In genomic region chr6:134640485-134641475, GRCm38 (mm10) we compare ENCODE assay signal across 8 mouse cellular contexts. TPM values are rescaled to one million over a fixed set of nuclear protein-coding genes. Genes with fewer than 3 reads are reported as not detected.
DNase-seq lines count a peak whose midpoint lies in the region; ATAC-seq and TF ChIP-seq lines count a peak whose summit lies in the region.

No protein-coding gene starts in this region.

- TF ChIP-seq POLR2A in heart, adult 2 months (IDR thresholded peaks at IDR 0.05; ENCODE audit: insufficient read depth, low read depth, low read length), result peak; percentile 48; the same call in 1 of the 2 replicates

- TF ChIP-seq CTCF in heart, adult 2 months (IDR thresholded peaks at IDR 0.05), result peak; percentile 73

- intact Hi-C loops in heart, adult 2 months (cut with DNase I), result loop anchor here (2.0 kb wide), 1 partner anchor 26 kb away; no protein-coding TSS in a partner anchor

- H3K9me3 ChIP-seq in embryonic facial prominence, embryonic 13.5 days, result no peaks in the 10 kb centered on the region
- H3K9me3 ChIP-seq in limb, embryonic 13.5 days, result no peaks in the 10 kb centered on the region
- no peaks in the 10 kb centered on the region for H3K9me3 ChIP-seq in midbrain, embryonic 16.5 days (replicated peaks; ENCODE audit: control insufficient read depth, low read length, poor library complexity, severe bottlenecking)

- H3K4me3 ChIP-seq in embryonic facial prominence, embryonic 13.5 days, result peak overlapping the region; percentile 92
- H3K4me3 ChIP-seq in heart, adult 2 months, result peak overlapping the region; percentile 95
- peak overlapping the region; percentile 88 for H3K4me3 ChIP-seq in limb, embryonic 13.5 days
- H3K4me3 ChIP-seq in midbrain, embryonic 16.5 days (ENCODE audit: low read depth, low read length), result peak overlapping the region; percentile 78

- peak overlapping the region; percentile 72 for H3K27ac ChIP-seq in embryonic facial prominence, embryonic 13.5 days
- peak overlapping the region; percentile 88 for H3K27ac ChIP-seq in heart, adult 2 months
- no peak overlapping the region for H3K27ac ChIP-seq in limb, embryonic 13.5 days
- peak overlapping the region; percentile 85 for H3K27ac ChIP-seq in midbrain, embryonic 16.5 days (ENCODE audit: low read length)

- TF ChIP-seq EP300 in heart, adult 2 months (IDR thresholded peaks at IDR 0.05; ENCODE audit: insufficient read depth, low read depth, low read length), result no peak

- DNase-seq in 3134 (ENCODE audit: extremely low read depth, insufficient read length, low spot score), result peak; percentile 98
- peak; percentile 95 to 97 for DNase-seq in adrenal gland, postnatal 36 days
- peak; percentile 93 to 95 for DNase-seq in heart, adult 2 months
- peak; percentile 91 to 93 for DNase-seq in kidney, adult 8-10 months
- peak; percentile 93 to 95 for DNase-seq in spleen, postnatal 10 days (ENCODE audit: low spot score in 2 of 2)

- H3K4me1 ChIP-seq in embryonic facial prominence, embryonic 13.5 days, result peaks cover 10% of the 10 kb centered on the region; the same call in 1 of the 2 replicates
- no peaks in the 10 kb centered on the region for H3K4me1 ChIP-seq in heart, adult 2 months (ENCODE audit: control insufficient read depth, insufficient read depth, low read length)
- H3K4me1 ChIP-seq in limb, embryonic 13.5 days, result peaks cover 10% of the 10 kb centered on the region; the same call in 1 of the 2 replicates
- H3K4me1 ChIP-seq in midbrain, embryonic 16.5 days (ENCODE audit: control insufficient read depth, insufficient read depth, low read length), result peaks cover 8% of the 10 kb centered on the region; the same call in 1 of the 2 replicates

- H3K9ac ChIP-seq in embryonic facial prominence, embryonic 13.5 days, result peak overlapping the region; percentile 90
- peak overlapping the region; percentile 96 for H3K9ac ChIP-seq in heart, adult 2 months (ENCODE audit: low read depth, low read length)
- H3K9ac ChIP-seq in limb, embryonic 13.5 days, result peak overlapping the region; percentile 88
- H3K9ac ChIP-seq in midbrain, embryonic 16.5 days (ENCODE audit: low read depth, low read length), result peak overlapping the region; percentile 91

- no peaks in the 10 kb centered on the region for H3K79me2 ChIP-seq in heart, adult 2 months (replicated peaks; ENCODE audit: control insufficient read depth, insufficient read depth, low read length)

- H3K27me3 ChIP-seq in embryonic facial prominence, embryonic 13.5 days, result no peaks in the 10 kb centered on the region
- no peaks in the 10 kb centered on the region for H3K27me3 ChIP-seq in heart, adult 2 months (ENCODE audit: control insufficient read depth, insufficient read depth, low read length)
- no peaks in the 10 kb centered on the region for H3K27me3 ChIP-seq in limb, embryonic 13.5 days
- no peaks in the 10 kb centered on the region for H3K27me3 ChIP-seq in midbrain, embryonic 16.5 days (ENCODE audit: control insufficient read depth, insufficient read depth, low read depth, low read length)

- H3K4me2 ChIP-seq in embryonic facial prominence, embryonic 13.5 days, result peak overlapping the region; percentile 72
- H3K4me2 ChIP-seq in limb, embryonic 13.5 days (replicated peaks), result peak overlapping the region; percentile 70
- H3K4me2 ChIP-seq in midbrain, embryonic 16.5 days (ENCODE audit: low read length), result peak overlapping the region; percentile 67

- 2% methylated on average over 65 of the region's 65 CpGs for WGBS in embryonic facial prominence, embryonic 13.5 days
- 3% methylated on average over 65 of the region's 65 CpGs for WGBS in heart, adult 2 months
- WGBS in limb, embryonic 13.5 days, result 2% methylated on average over 64 of the region's 65 CpGs
- WGBS in midbrain, embryonic 16.5 days, result 1% methylated on average over 64 of the region's 65 CpGs

- peak; percentile 96 for ATAC-seq in embryonic facial prominence, embryonic 13.5 days (ENCODE audit: insufficient number of reproducible peaks, insufficient read depth, low FRiP score, low TSS enrichment, low read depth)
- ATAC-seq in limb, embryonic 13.5 days (ENCODE audit: low FRiP score, low read depth), result peak; percentile 99
- peak; percentile 99 for ATAC-seq in midbrain, embryonic 16.5 days

- H3K36me3 ChIP-seq in embryonic facial prominence, embryonic 13.5 days, result peaks cover 13% of the 10 kb centered on the region
- no peaks in the 10 kb centered on the region for H3K36me3 ChIP-seq in heart, adult 2 months (ENCODE audit: control insufficient read depth, insufficient read depth, low read length)
- H3K36me3 ChIP-seq in limb, embryonic 13.5 days, result peaks cover 5% of the 10 kb centered on the region
- peaks cover 3% of the 10 kb centered on the region for H3K36me3 ChIP-seq in midbrain, embryonic 16.5 days (ENCODE audit: control insufficient read depth, insufficient read depth, low read length)

RNA-seq across cellular contexts. Expression of gene Borcs5, which starts 1.5 kb away (rescaled TPM):
- 10 to 100 TPM; 13.7 to 15.4 TPM for total RNA-seq in adrenal gland, postnatal 36 days (2021)
- 21.3 and 23.1 TPM in 2 replicates for polyA plus RNA-seq in embryonic facial prominence, embryonic 13.5 days (2015; fragmentation: Nextera tagmentation; extraction: Ambion mirVana)
- 10 to 100 TPM in 1 of 2 experiments, 1 to 10 TPM in 1; 9.9 to 11.5 TPM for total RNA-seq in heart, adult 2 months (2021)
- polyA plus RNA-seq in heart, adult 2 months (2012; rRNA removed), result 10.5 and 13.0 TPM in 2 replicates
- 20.6 and 21.5 TPM in 2 replicates for polyA plus RNA-seq in limb, embryonic 13.5 days (2015; fragmentation: Nextera tagmentation; extraction: Ambion mirVana)
- 45.3 and 46.2 TPM in 2 replicates for polyA plus RNA-seq in midbrain, embryonic 16.5 days (2015; fragmentation: Nextera tagmentation; extraction: Ambion mirVana)

RNA-seq across cellular contexts. Expression of gene Mansc1, which starts 8.5 kb away (rescaled TPM):
- total RNA-seq in adrenal gland, postnatal 36 days (2021), result 1 to 10 TPM; 4.4 to 4.9 TPM
- 2.0 and 2.1 TPM in 2 replicates for polyA plus RNA-seq in embryonic facial prominence, embryonic 13.5 days (2015; fragmentation: Nextera tagmentation; extraction: Ambion mirVana)
- total RNA-seq in heart, adult 2 months (2021), result 1 to 10 TPM; 4.3 to 5.5 TPM
- polyA plus RNA-seq in heart, adult 2 months (2012; rRNA removed), result 4.5 and 5.6 TPM in 2 replicates
- 1.5 and 1.6 TPM in 2 replicates for polyA plus RNA-seq in limb, embryonic 13.5 days (2015; fragmentation: Nextera tagmentation; extraction: Ambion mirVana)
- 1.0 and 1.2 TPM in 2 replicates for polyA plus RNA-seq in midbrain, embryonic 16.5 days (2015; fragmentation: Nextera tagmentation; extraction: Ambion mirVana)
